Mouse (Mus musculus): ENCODE measurements around the gene Psmb9.
"Not testable (repeated sequence)": the region's sequence is repeated elsewhere in the genome, so short reads cannot be mapped to it uniquely, and the experiment has no call there.

DNA sequence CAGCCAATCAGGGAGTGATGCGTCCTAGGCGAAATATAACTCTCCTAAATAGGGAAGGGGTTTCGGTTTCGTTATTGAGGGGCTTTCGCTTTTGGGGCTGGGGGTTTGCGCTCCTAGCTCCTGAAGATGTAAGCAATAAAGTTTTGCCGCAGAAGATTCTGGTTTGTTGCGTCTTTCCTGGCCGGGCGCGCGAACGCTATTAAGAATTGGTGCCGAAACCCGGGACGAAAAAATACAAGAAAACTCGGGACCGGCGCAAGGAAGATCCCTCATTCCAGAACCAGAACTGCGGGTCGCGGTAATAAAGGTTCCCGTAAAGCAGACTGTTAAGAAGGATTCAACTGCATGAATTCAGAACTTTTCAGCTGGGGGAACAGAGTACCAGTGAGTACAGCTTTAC is 38.3 kb upstream of the Psmb9 start:
- TF ChIP-seq CTCF, POLR2A (IDR thresholded peaks at IDR 0.05; ENCODE audit: extremely low read depth, insufficient read depth, low read length): not testable (repeated sequence)

All from cortical plate, adult 2 months (tissue).